Mouse (Mus musculus): ENCODE data around the gene Fam208b.
"Not testable (repeated sequence)": the region's sequence is repeated elsewhere in the genome, so short reads cannot be mapped to it uniquely, and the experiment has no call there.

Gene Fam208b

DNA sequence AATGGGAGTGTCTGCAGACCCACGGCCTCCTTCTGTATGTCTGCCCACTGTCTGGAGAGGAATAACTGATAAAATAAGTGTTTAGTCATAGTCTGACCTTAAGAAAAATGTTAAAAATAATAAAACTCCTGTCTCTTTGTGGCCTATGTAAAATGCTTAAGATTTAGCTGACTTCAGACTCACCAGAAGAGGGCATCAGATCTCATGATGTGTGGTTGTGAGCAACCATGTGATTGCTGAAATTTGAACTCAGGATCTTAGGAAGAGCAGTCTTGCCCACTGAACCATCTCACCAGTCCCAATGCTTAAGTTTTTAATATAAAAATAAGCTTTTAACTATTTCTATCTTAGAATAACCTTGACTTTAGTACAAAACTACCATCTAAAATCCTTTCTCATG, 47.8 kb downstream of the Fam208b start:
- DNase-seq = no peak

DNA sequence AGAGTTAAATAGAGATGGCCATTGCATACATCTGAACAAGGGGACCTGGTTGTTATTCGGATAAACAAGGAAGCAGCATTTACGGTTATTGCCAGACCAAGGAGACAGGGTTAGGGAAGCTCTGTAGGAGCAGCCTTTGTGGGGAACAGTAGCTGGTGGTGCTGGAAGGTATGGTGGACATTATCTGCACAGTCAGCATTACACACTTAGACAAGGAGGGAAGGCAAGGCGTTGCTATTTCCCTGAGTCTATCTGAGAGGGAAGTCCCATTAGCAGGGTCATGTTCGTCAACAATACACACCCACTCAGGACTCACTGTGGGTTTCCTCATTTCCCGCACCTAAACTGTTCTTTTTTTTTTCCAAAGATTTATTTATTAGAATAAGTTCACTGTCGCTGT, 63.1 kb downstream of the Fam208b start:
- DNase-seq = no peak

DNA sequence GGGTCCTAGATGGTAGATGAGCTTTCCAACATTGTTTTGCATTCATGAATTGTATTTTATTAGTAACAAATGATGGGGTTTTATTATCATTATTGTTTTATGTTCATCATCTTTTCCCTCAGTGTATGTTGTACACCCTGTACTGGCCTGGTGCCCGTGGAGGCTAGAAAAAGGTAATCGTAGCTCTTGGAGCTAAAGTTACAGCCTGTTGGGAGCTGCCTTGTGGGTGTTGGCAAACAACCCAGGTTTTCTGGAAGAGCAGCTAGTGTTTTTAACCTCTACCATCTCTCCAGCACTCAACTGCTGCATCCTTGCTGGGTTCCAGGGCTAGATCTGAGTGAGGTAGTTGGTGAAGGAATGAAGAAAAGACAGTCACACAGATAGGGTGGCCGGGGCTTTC, 63.5 kb downstream of the Fam208b start:
- peak; percentile 62 to 63 for DNase-seq

DNA sequence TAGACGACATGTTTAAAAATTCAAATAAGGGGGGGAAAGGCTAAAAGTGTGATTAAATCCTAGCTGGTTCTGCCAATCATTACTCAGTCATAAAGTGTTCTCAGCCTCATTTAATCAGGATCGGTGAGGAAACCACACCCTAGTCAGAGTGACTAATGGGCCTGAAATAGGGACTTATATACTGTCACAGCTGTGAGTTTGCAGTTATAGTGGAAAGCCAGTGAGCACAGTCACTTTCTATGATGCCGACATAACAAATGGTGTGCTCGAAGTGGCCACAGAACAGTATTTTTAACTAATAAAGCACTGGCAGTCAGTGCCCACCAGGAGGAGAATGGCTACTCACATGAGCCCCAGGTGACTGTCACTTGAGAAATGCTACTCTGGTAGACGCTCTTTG, 66.0 kb downstream of the Fam208b start:
- DNase-seq = no peak

DNA sequence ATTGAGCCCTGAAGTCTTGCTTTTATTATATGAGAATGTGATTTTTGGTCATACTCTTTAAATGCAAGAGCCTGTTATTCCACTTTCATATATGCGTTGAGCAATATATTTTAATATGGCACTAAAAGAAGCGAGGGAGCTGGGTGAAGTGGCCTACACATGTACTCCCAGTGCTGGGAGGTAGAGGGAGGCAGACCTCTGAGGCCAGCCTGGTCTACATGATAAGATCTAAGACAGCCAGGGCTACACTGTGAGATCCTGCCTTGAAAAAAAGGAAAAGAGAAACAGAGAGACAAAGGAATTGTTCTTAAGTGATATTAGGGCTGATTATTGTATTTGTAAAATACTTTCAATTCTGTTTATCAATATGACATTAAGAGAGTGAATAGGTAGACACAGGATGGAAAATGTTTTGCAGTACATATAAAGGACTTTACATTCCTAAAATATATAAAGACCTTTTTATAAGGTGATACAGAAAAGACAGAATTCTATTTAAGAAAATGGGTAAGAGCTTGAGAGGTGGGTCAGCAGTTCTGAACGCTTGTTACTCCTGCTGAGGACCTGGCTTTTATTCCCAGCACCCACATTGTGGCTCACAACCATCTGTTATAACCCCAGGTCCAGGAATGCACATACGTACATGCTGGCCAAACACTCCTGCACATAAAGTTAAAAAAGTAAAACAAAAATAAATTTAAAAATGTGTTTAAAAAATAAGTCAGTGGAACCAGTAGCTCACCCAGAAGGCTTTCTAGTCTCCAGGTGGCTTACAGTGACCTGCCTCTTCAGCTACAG, 66.6 kb downstream of the Fam208b start:
- peak in 1 of 2 experiments; percentile 53 for DNase-seq

DNA sequence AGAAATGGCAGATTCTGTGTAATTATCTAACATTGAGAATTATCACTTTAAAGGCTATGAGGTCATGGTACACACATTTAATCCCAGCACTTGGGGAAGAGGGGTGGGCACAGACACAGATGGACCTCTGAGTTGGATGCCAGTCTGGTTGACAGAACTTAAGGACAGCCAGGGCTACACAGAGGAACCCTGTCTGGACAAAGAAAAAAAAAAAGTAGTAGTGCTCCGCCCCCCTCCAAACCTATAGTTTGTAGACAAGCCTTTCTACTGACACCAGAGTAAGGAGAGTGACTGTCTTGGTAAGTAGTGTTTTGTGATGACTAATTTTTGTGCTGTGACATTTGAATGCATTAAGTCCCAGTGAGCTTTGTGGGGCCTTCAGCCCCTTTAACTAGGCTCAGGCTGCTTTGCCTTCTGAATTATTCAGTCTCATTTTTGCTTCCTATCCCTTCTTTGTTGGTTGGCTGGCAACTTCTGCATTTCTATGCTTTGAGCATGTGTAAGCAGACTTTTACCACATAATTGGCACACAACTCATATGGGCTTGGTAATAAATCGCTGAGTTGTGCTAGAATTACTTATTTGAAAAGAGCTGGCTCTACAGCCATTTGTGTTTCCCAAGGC, 69.6 kb downstream of the Fam208b start:
- DNase-seq = no peak

DNA sequence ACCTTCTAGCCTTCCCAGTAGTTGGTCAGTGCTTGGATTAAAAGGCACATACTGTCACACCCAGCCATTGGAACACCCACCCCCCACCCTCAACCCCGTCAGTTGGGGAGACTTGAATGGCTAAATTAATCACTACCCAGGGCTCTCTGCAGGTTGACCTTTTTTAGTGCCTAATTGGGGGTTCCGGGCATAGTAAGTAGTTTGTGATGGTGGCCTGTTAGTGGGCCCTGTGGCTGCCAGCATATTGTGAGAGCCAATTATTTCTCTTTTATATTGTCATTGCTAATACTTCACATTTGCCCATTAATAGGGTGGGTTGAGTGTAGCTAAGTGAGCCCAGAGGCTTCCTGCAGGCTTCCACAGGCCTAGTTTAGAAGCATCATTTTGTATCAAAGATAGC, 70.7 kb downstream of the Fam208b start:
- no peak for DNase-seq

DNA sequence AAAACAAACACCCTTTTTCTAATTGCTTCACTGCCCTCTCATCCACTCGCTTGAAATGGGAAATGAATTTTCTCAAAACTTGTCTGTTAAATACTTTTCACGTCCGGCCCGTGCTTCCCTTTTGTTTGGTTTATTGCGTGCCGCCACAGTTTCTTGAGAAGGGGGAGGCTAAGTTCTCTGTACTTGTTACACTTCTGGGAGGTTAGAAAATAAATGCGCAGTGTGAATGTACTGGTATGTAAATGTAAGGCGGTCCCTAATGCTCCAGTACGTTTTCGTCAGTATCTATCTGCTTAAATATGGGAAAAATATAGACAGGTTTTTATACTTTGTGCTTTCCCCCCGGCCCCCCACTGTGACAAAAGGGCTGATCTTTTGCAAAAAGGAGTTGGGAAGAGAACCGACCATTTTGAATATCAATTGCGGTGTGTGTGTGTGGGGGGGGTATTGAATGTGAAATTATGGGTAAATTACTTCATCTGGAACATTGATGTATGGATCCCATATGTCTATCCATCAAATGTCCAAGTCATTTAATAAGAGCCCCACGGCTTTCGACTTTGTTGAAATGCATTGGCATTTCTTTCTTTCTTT, 71.8 kb downstream of the Fam208b start:
- peak; percentile 21 to 39 for DNase-seq

DNA sequence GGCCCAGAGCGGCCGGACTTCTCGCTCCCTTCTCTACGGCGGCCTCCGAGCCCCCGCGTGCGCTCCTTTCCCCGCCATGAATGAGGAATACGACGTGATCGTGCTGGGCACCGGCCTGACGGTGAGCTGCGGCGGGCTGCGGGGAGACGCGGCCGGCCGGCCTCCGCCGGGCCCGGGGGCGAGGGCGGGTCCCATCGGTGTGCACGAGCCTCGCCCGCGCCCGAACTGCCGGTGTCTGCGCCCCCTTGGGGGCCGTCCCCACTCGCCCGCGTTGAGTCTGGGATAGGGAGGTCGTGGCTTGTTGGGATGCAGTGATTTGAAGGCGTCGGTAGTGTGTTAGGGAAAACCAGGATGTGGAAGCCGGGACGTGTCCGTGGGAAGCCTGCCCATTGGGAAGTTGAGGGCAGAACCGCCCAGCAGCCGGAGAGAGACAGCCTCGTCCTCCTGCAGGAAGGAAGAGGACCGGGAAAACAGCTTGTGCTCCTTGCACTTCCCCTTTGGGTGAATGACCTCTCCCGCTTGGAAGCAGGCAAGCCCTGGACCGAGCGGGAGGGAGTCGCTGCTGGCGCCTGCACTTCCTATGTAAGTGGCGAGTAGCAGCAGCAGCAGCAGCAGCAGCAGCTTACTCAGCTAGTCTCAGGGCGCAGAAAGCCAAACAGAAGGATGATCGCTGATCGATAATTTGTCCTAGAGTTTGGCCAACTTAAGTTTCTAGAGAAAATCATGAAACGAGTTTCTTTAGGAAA, 72.5 kb downstream of the Fam208b start:
- DNase-seq = peak; percentile 69 to 73

DNA sequence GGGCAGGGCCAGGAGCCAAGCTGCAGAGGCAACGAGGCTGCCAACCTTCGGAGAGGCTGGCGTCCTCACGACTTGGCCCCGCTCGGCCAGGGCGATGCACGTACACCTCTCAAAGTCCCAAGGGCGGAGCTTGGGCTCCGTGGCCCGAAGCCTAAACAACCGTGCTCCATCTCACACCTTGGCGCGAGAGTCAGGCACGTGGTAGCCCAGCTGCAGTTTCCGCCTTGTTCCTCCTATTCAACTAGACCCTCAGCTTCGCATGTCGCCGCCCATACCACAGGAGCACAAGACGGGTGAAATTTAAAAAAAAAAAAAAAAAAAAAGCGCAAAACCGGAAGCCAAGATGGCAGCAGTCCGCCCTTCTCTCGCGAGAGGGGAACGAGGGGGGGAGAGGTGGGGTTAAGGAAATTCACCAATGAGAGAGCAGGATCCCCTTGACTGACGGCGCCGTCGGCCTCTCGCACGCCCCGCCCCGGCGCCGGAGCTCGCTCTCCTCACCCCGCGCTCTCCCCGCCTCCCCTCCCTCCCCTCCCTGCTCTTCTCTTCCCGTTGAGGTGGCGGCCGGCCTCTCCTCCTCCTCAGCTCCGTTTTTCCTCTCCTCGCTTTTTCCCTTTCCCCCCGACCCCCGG, 73.2 kb downstream of the Fam208b start, which contains the start of gene Gdi2:
Gdi2 (plus strand) TSS at position 470 of the 629 bp plus-strand sequence.
- peak; percentile 95 for DNase-seq

DNA sequence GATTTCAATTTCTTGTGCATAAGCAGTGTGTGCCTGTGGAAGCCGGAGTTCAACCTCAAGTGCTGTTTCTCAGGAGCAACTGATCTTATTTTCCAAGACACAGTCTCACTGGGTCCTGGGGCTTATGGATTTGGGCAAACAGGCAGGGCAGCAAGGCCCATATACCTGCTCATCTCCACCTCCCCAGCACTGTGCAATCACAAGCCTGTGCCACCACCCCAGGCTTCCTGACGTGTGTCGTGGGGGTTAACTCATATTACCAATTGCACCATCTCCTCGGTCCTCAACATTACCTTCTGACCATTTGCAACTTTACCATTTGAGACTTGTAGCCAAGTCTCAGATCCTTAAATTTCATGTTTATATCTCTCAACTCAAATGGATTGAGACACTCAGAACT, 76.8 kb downstream of the Fam208b start:
- no peak for DNase-seq

DNA sequence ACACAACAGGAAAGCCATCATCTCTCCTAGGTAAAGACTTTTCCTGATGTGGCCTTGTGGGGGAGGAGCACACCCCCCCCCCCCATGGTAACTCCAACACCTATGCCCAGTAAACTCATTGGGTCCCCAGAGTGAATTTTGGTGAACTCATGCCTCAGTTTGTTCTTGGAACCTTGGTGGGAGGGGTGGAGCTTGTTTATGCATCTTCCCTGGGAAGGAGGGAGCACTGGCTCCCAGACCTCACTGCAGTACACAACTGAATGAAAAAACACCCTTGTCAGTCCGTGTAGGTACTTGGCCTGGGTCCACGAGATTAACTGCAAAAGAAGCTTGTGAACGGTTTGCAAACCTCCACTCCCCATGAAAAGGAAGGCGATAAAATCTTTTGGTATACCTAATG, 78.5 kb downstream of the Fam208b start:
- DNase-seq = no peak

DNA sequence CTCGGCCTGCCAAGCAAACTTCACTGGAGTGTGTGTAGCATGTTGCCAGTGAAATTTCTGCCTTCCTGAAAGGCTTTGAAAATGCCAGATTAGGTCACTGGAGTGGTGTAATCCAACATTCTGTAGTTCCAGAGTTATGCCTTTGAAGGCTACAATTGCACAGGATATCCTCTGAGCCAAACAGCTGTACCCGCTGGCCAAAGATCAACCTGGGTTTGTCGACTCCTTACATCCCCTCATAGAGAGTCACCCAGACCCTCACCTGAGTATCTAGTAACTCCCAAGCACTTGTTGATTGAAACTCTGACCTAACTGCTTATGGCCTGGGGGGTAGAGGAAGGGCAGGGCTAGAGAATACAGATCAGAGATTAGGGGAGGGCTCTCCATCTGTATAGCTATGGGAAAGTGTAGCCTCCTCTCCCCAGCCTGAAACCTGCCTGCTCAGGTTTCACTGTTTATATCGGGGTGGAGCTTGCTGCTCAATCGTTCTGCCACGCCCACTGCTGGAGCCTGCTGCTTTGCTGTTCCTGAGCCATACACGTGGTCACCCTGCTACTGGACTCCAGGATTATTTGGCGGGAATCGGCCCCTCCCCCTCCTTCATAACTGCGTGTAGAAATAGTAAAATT, 79.1 kb downstream of the Fam208b start:
- DNase-seq = no peak

DNA sequence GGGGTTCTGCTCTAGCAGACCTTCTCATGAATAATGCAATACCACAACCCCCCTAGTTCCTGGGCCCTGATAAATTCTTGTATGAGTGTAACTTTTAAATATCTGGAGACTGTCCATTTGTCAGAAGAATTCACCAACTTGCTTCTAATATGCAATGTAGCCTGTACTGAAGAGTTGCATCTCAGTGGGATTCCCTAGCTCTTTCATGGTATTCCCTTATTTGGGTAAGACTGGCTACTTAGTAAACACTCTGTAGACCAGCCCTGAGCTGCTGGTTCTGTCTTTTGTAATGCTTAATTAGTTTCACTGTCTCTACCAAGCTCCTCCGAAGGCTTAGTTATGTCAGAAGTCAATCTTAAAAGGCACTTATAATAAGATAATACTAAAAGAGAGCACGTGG, 79.7 kb downstream of the Fam208b start:
- not testable (repeated sequence) for DNase-seq

DNA sequence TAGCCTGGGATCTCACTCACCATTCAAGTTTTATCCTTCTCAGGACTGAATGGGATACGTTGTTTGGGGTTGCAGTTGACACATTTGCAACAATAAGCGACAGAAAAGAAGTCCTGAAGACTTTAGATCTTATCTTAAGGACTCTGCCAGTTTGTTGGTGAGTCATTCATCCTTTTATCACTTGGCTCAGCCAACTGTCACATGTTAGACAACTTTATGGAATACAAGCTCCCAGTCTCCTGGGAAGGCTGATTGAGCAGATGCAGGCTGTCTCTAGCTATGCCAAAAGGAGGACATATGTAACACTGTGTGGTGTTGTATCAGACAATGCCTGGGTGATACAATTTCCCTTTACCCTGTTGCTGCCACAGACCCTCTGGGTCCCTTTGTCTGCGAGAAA, 80.5 kb downstream of the Fam208b start:
- no peak for DNase-seq

DNA sequence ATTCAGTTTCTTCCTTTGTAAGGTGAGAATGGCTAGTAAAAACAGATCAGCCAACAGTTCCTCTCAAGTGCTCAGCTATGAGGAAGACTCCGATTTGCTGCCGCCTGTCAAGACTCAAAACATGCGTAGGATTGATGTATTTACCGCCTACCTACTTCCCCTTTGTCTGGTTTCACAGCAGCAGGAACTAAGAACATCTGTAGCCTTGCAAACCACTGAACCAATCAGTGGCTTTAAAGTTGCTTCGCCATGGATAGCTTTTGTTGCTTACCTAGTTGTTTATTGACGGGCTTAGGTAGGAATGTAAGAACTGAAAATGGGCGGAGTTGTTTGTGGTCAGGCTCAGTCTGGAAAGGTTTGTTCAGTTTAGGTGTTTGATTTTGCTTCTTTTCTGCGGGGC, 84.6 kb downstream of the Fam208b start:
- no peak for DNase-seq

DNA sequence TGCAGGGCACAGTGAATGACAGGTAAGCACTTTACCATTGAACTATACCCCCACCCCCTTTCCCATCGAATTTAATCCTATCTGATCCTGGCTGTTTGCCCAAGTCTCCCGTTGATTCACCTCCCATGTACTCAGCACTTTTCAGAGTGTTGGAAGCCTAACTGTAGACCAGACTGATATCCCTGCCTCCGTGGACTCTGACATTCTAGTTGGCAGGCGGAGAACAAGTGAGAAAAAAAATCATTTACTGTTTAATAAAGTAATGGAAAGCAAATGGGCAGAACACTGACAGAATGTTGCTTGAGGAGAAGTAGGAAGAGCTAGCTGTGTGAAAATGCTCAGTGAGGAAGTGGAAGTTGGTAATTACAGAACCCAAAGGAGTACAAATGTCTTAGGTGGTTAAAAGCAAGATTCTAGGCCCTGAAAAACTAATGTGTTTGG, 85.3 kb downstream of the Fam208b start:
- DNase-seq = no peak

DNA sequence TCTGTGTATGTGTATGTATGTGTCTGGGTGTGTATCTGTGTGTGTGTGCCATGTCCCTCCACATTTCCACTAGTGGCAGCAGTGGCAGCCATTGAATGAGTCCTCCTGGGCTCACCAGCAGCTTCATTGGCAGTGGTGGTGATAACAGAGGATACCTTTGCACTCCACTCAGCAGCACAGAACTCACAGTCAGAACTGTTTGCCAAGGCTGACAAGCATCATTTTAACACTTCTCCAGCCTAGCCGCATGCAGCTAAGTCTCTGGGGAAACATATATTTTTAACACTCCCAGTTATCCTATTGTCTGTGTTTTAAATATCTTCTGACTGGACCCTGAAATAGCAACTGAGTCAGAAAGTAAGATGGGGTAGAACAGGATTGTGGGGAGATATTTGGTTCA, 87.0 kb downstream of the Fam208b start:
- no peak for DNase-seq

DNA sequence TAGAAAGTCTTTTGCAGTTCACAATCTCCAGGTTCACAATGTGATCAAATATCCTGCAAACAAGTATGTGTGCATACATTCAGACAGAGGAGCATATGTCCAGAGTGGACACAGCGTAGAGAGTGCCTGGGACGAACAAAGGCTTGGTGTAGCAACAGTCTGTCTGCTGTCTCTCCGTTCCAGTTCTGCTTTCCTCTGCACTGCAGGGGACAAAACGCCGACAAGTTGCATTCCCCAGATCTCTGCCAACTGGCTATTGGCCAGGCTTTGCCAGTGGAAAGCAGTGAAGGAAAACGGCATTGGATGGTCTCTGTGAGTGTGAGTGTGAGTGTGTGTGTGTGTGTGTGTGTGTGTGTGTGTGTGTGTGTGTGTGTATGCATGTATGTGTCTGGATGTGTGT, 87.4 kb downstream of the Fam208b start:
- no peak for DNase-seq

DNA sequence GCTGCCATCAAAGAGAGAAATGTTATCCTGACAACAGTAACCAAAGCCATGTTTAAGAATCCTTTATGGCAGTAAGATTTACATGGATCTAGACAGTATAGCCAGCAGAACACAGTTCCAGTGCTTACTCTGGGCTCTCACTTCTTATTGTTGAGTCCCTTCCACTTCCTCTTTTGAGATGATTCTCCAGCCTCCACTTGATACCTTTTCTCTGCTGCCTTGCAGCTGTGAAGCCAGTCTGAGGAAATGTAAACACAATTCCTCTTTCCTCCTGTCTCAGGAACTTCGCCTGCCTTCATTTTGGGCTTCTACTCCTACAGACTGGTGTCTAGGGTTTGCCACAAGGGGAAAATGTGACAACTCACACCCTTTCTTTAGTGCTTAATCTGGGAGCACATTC, 90.9 kb downstream of the Fam208b start:
- not testable (repeated sequence) for DNase-seq

DNA sequence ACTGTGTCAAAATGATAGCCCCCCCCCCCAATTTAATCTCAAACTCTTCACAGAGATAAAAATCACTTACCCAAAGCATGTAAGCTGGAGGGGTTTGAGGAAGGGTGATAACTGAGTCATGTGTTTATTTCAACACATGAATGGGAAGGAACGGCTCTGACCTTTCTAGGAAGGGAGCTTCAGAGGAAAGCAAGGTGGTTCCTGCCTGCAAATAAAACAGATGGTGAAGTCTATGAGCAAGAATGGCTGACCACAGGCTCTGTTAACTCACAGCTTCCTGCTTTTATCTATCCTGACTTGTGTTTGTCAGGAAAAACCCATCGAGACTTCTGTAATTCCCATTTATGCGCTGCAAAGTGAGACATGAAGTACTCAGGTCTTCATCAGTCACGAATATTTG, 91.6 kb downstream of the Fam208b start:
- DNase-seq = not testable (repeated sequence)
